Mouse (Mus musculus): ENCODE data around the gene Gm28042. TPM values are rescaled to one million over a fixed set of nuclear protein-coding genes. Genes with fewer than 3 reads are reported as not detected.

Gm28042 gene
- total and polyA plus RNA-seq, 3 experiments, result 0.77 to 1.9 (median 1.8) TPM

- in situ Hi-C loops (cut with MboI; ENCODE audit: low pct_ligation_motif_present, low pct_unique_long_range_greater_than_20kb, low sequenced_read_pairs) (no loop called here), dilution Hi-C loops (cut with MboI; ENCODE audit: extremely low pct_ligation_motif_present, extremely low pct_unique_long_range_greater_than_20kb, low sequenced_read_pairs) (no loop called here)
- no peaks in the 10 kb centered on the region for H3K79me2 ChIP-seq (replicated peaks; ENCODE audit: control insufficient read depth, extremely low read depth, insufficient read depth, poor library complexity, severe bottlenecking)
- H3K36me3 ChIP-seq (replicated peaks in 1 of 2; ENCODE audit: control insufficient read depth in 1 of 2, insufficient read depth in 1 of 2, low read length in 1 of 2), result peaks cover 0 to 21% of the 10 kb centered on the region in 2 experiments
- no peak for DNase-seq (ENCODE audit: extremely low read depth)
- H3K27me3 ChIP-seq (replicated peaks), result no peaks in the 10 kb centered on the region
- H3K27ac ChIP-seq (ENCODE audit: insufficient read depth, low read depth), result 0 out of 2 replicates have a peak overlapping the region, but pooled peaks have one; percentile 44
- H3K9ac ChIP-seq (ENCODE audit: insufficient read depth, low read depth), result no peak overlapping the region
- TF ChIP-seq CHD1 (IDR thresholded peaks at IDR 0.05; ENCODE audit: low read depth, low read length), result 0 out of 2 replicates have a peak, but pooled peaks have one; percentile 9
- no peak for TF ChIP-seq MEF2A (IDR thresholded peaks at IDR 0.05; ENCODE audit: borderline replicate concordance, low read depth, low read length)
- no peaks in the 10 kb centered on the region for H3K9me3 ChIP-seq (replicated peaks; ENCODE audit: low read length)
- peaks cover 13 to 41% of the 10 kb centered on the region in 2 experiments for H3K4me1 ChIP-seq (ENCODE audit: control insufficient read depth in 1 of 2, insufficient read depth in 2 of 2)
- H3K4me3 ChIP-seq (replicated peaks in 1 of 3; ENCODE audit: low read depth in 2 of 3, low read length in 2 of 3, poor library complexity in 1 of 3), result no peak overlapping the region
- no peak overlapping the region for H3K4me2 ChIP-seq (ENCODE audit: insufficient read depth, low read depth, poor library complexity, severe bottlenecking)
These were observed 32.5 kb upstream of the Gm28042 start for GRCm38 (mm10) chr2:119994839-119995238.

DNA sequence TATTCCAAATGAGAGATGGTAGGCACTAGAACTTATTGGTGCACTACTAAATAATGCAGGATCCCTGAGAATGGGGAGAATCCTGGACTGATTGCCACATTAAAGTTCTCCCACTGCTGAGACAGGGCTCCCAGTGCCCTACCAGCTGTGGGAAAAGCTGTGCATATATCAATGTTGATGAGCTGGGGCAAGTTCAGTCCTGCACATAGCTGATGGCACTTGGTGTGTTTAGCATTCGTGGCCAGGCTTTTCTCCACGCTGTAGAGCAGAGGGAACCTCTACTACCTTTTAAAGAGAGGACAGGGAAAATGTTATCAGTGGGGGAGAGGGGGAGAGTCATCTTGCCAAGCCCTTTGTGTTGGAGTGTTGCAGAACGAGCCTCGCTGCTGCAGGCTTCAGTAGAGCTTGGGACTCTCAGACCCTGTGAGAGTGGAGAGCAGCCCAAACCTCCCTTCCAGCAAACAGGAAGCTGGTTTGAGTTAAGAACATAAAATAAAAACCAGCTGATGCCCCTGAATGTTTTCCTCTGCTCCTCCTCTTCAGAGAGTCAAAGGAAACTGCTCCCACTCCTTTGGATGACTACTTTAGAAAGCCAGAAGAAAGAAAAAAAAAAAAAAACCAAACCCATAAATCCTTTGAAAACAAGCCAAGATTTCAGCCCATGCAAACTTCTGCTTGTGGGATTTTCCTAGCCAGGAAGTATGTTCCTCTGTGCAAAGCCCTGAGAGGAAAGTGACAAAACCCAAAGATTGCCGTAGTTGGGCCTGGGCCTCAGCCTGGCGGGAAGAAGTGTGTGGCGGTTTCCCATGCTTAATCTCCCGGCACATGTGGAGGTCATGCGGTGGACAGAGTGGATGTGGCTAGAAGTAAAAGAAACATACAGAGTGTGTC, 31.7 kb upstream of the Gm28042 start:
- H3K4me2 ChIP-seq (ENCODE audit: insufficient read depth, low read depth, poor library complexity, severe bottlenecking), result no peak overlapping the region
- dilution Hi-C loops (cut with MboI; ENCODE audit: extremely low pct_ligation_motif_present, extremely low pct_unique_long_range_greater_than_20kb, low sequenced_read_pairs), result no loop called here
- peak overlapping the region; percentile 44 for H3K27ac ChIP-seq (ENCODE audit: insufficient read depth, low read depth)
- H3K79me2 ChIP-seq (replicated peaks; ENCODE audit: control insufficient read depth, extremely low read depth, insufficient read depth, poor library complexity, severe bottlenecking), result no peaks in the 10 kb centered on the region
- TF ChIP-seq ZNF384 (IDR thresholded peaks at IDR 0.05; ENCODE audit: low read depth, low read length), result 0 out of 2 replicates have a peak, but pooled peaks have one; percentile 7
- TF ChIP-seq CHD1 (IDR thresholded peaks at IDR 0.05; ENCODE audit: low read depth, low read length), result peak; percentile 69; the same call in 1 of the 2 replicates
- TF ChIP-seq PAX5 (IDR thresholded peaks at IDR 0.05; ENCODE audit: low read length), result no peak
- no peaks in the 10 kb centered on the region for H3K9me3 ChIP-seq (replicated peaks; ENCODE audit: low read length)
- DNase-seq (ENCODE audit: extremely low read depth), result no peak
- no peak overlapping the region for H3K9ac ChIP-seq (ENCODE audit: insufficient read depth, low read depth)
- in situ Hi-C loops (cut with MboI; ENCODE audit: low pct_ligation_motif_present, low pct_unique_long_range_greater_than_20kb, low sequenced_read_pairs), result no loop called here
- H3K4me1 ChIP-seq (ENCODE audit: control insufficient read depth in 1 of 2, insufficient read depth in 2 of 2), result peaks cover 13 to 43% of the 10 kb centered on the region in 2 experiments
- no peak overlapping the region for H3K4me3 ChIP-seq (replicated peaks in 1 of 3; ENCODE audit: low read depth in 2 of 3, low read length in 2 of 3, poor library complexity in 1 of 3)
- no peaks in the 10 kb centered on the region for H3K27me3 ChIP-seq (replicated peaks)
- peaks cover 0 to 24% of the 10 kb centered on the region in 2 experiments for H3K36me3 ChIP-seq (replicated peaks in 1 of 2; ENCODE audit: control insufficient read depth in 1 of 2, insufficient read depth in 1 of 2, low read length in 1 of 2)

DNA sequence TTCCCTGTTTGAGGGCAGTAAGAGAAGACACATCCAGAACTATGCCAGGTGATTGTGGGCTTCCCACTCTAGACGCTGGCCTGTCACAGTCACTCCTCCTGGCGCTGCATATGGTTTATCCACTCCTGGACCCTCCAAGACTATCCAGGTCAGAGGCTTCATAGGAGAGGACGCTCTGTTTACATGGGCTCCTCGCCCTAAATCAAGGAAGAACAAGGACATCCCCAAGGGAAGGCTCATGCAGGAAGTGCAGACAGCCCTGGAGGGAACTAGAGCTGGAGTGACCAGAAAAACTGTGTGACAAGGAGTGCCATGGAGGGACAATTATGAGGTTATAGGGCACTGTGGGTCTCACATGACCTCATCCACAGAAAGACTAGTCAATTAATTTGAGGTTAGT, 29.9 kb upstream of the Gm28042 start:
- Histone ChIP-seq H3K9me3 (replicated peaks; ENCODE audit: low read length) (no peaks in the 10 kb centered on the region), H3K27me3 (replicated peaks) (no peaks in the 10 kb centered on the region), H3K4me1 (ENCODE audit: control insufficient read depth in 1 of 2, insufficient read depth in 2 of 2) (peaks cover 23 to 55% of the 10 kb centered on the region in 2 experiments), H3K4me2 (ENCODE audit: insufficient read depth, low read depth, poor library complexity, severe bottlenecking) (no peak overlapping the region), H3K79me2 (replicated peaks; ENCODE audit: control insufficient read depth, extremely low read depth, insufficient read depth, poor library complexity, severe bottlenecking) (no peaks in the 10 kb centered on the region), H3K36me3 (replicated peaks in 1 of 2; ENCODE audit: control insufficient read depth in 1 of 2, insufficient read depth in 1 of 2, low read length in 1 of 2) (peaks cover 0 to 27% of the 10 kb centered on the region in 2 experiments), H3K27ac (ENCODE audit: insufficient read depth, low read depth) (no peak overlapping the region), H3K4me3 (replicated peaks in 1 of 3; ENCODE audit: low read depth in 2 of 3, low read length in 2 of 3, poor library complexity in 1 of 3) (no peak overlapping the region), H3K9ac (ENCODE audit: insufficient read depth, low read depth) (no peak overlapping the region)
- DNase-seq (ENCODE audit: extremely low read depth), result no peak
- dilution Hi-C loops (cut with MboI; ENCODE audit: extremely low pct_ligation_motif_present, extremely low pct_unique_long_range_greater_than_20kb, low sequenced_read_pairs) (no loop called here), in situ Hi-C loops (cut with MboI; ENCODE audit: low pct_ligation_motif_present, low pct_unique_long_range_greater_than_20kb, low sequenced_read_pairs) (no loop called here)
- TF ChIP-seq USF1 (IDR thresholded peaks at IDR 0.05; ENCODE audit: low read depth, low read length), result no peak
- no peak for TF ChIP-seq MEF2A (IDR thresholded peaks at IDR 0.05; ENCODE audit: borderline replicate concordance, low read depth, low read length)
- no peak for TF ChIP-seq E2F4 (IDR thresholded peaks at IDR 0.05; ENCODE audit: insufficient replicate concordance, low read depth, low read length)
